Mouse (Mus musculus): ENCODE data around the gene Col4a3. TPM values are rescaled to one million over a fixed set of nuclear protein-coding genes. Genes with fewer than 3 reads are reported as not detected.

The Col4a3 gene
- polyA plus RNA-seq, 1 experiment from 2014 or later, result 0.72 TPM

- no peak for ATAC-seq (ENCODE audit: insufficient number of reproducible peaks, insufficient read depth, low FRiP score, low read depth)
- no peaks in the 10 kb centered on the region for H3K9me3 ChIP-seq (ENCODE audit: control insufficient read depth, low read length)
- H3K36me3 ChIP-seq (ENCODE audit: control insufficient read depth, insufficient read depth, low read length), result no peaks in the 10 kb centered on the region
- no peak overlapping the region for H3K4me2 ChIP-seq (ENCODE audit: low read length)
- 77% methylated on average over 2 of the region's 2 CpGs for WGBS
- H3K4me3 ChIP-seq (ENCODE audit: control insufficient read depth in 1 of 2, insufficient read depth in 1 of 2, low read depth in 1 of 2, low read length in 2 of 2), result no peak overlapping the region
- H3K4me1 ChIP-seq (ENCODE audit: control insufficient read depth in 2 of 2, insufficient read depth in 2 of 2, low read length in 2 of 2), result no peaks in the 10 kb centered on the region
- H3K27me3 ChIP-seq (ENCODE audit: control insufficient read depth, insufficient read depth, low read length), result no peaks in the 10 kb centered on the region
- H3K9ac ChIP-seq (ENCODE audit: low read length), result no peak overlapping the region
- H3K27ac ChIP-seq (replicated peaks in 1 of 2; ENCODE audit: control insufficient read depth in 1 of 2, insufficient read depth in 1 of 2, low read depth in 2 of 2, low read length in 2 of 2), result no peak overlapping the region
These were observed 100.1 kb downstream of the Col4a3 start for GRCm38 (mm10) chr1:82686866-82687265.

- H3K4me3 ChIP-seq (ENCODE audit: control insufficient read depth in 1 of 2, insufficient read depth in 1 of 2, low read depth in 1 of 2, low read length in 2 of 2), result no peak overlapping the region
- H3K36me3 ChIP-seq (ENCODE audit: control insufficient read depth, insufficient read depth, low read length), result no peaks in the 10 kb centered on the region
- no peak overlapping the region for H3K27ac ChIP-seq (replicated peaks in 1 of 2; ENCODE audit: control insufficient read depth in 1 of 2, insufficient read depth in 1 of 2, low read depth in 2 of 2, low read length in 2 of 2)
- H3K4me2 ChIP-seq (ENCODE audit: low read length), result no peak overlapping the region
- H3K9me3 ChIP-seq (ENCODE audit: control insufficient read depth, low read length), result no peaks in the 10 kb centered on the region
- no peaks in the 10 kb centered on the region for H3K4me1 ChIP-seq (ENCODE audit: control insufficient read depth in 2 of 2, insufficient read depth in 2 of 2, low read length in 2 of 2)
- H3K27me3 ChIP-seq (ENCODE audit: control insufficient read depth, insufficient read depth, low read length), result no peaks in the 10 kb centered on the region
- H3K9ac ChIP-seq (ENCODE audit: low read length), result no peak overlapping the region
- 78% methylated on average over 6 of the region's 6 CpGs for WGBS
- ATAC-seq (ENCODE audit: insufficient number of reproducible peaks, insufficient read depth, low FRiP score, low read depth), result no peak
These were observed 101.2 kb downstream of the Col4a3 start for GRCm38 (mm10) chr1:82687931-82688330.

GRCm38 (mm10) chr1:82695915-82696314, 109.2 kb downstream of the Col4a3 start:
- H3K9me3 ChIP-seq (ENCODE audit: control insufficient read depth, low read length), result no peaks in the 10 kb centered on the region
- no peak overlapping the region for H3K4me2 ChIP-seq (ENCODE audit: low read length)
- WGBS, result 45% methylated on average over 3 of the region's 3 CpGs
- no peaks in the 10 kb centered on the region for H3K36me3 ChIP-seq (ENCODE audit: control insufficient read depth, insufficient read depth, low read length)
- H3K27ac ChIP-seq (replicated peaks in 1 of 2; ENCODE audit: control insufficient read depth in 1 of 2, insufficient read depth in 1 of 2, low read depth in 2 of 2, low read length in 2 of 2), result no peak overlapping the region
- no peak for ATAC-seq (ENCODE audit: insufficient number of reproducible peaks, insufficient read depth, low FRiP score, low read depth)
- H3K4me3 ChIP-seq (ENCODE audit: control insufficient read depth in 1 of 2, insufficient read depth in 1 of 2, low read depth in 1 of 2, low read length in 2 of 2), result no peak overlapping the region
- no peaks in the 10 kb centered on the region for H3K4me1 ChIP-seq (ENCODE audit: control insufficient read depth in 2 of 2, insufficient read depth in 2 of 2, low read length in 2 of 2)
- H3K27me3 ChIP-seq (ENCODE audit: control insufficient read depth, insufficient read depth, low read length), result no peaks in the 10 kb centered on the region
- no peak overlapping the region for H3K9ac ChIP-seq (ENCODE audit: low read length)

- no peak overlapping the region for H3K27ac ChIP-seq (replicated peaks in 1 of 2; ENCODE audit: control insufficient read depth in 1 of 2, insufficient read depth in 1 of 2, low read depth in 2 of 2, low read length in 2 of 2)
These were observed 131.2 kb downstream of the Col4a3 start for GRCm38 (mm10) chr1:82717816-82718512.

GRCm38 (mm10) chr1:82724339-82725025, 137.8 kb downstream of the Col4a3 start, which contains the start of gene Mff:
TSS of gene Mff (plus strand) at chr1:82724890.
- H3K9me3 ChIP-seq (ENCODE audit: control insufficient read depth, low read length), result no peaks in the 10 kb centered on the region
- H3K4me1 ChIP-seq (ENCODE audit: control insufficient read depth in 2 of 2, insufficient read depth in 2 of 2, low read length in 2 of 2), result peaks cover 0 to 11% of the 10 kb centered on the region in 2 experiments; a peak in 3 of 4 replicates
- 10% methylated on average over 38 of the region's 38 CpGs for WGBS
- peak within 1 kb of the TSS; percentile 88 for H3K4me2 ChIP-seq (ENCODE audit: low read length)
- H3K27ac ChIP-seq (replicated peaks in 1 of 2; ENCODE audit: control insufficient read depth in 1 of 2, insufficient read depth in 1 of 2, low read depth in 2 of 2, low read length in 2 of 2), result peak within 1 kb of the TSS; percentile 57 to 84
- H3K9ac ChIP-seq (ENCODE audit: low read length), result peak within 1 kb of the TSS; percentile 97
- H3K36me3 ChIP-seq (ENCODE audit: control insufficient read depth, insufficient read depth, low read length), result peaks cover 23% of the 10 kb centered on the region
- peak within 1 kb of the TSS; percentile 73 to 81 for H3K4me3 ChIP-seq (ENCODE audit: control insufficient read depth in 1 of 2, insufficient read depth in 1 of 2, low read depth in 1 of 2, low read length in 2 of 2)
- H3K27me3 ChIP-seq (ENCODE audit: control insufficient read depth, insufficient read depth, low read length), result peaks cover 10% of the 10 kb centered on the region; the same call in 1 of the 2 replicates
- ATAC-seq (ENCODE audit: insufficient number of reproducible peaks, insufficient read depth, low FRiP score, low read depth), result peak; percentile 99

More at GRCm38 (mm10) chr1:82717816-82718512, 131.2 kb downstream of the Col4a3 start:
- H3K4me1 ChIP-seq (ENCODE audit: control insufficient read depth in 2 of 2, insufficient read depth in 2 of 2, low read length in 2 of 2), result no peaks in the 10 kb centered on the region
- H3K9ac ChIP-seq (ENCODE audit: low read length), result no peak overlapping the region
- H3K4me2 ChIP-seq (ENCODE audit: low read length), result no peak overlapping the region
- H3K36me3 ChIP-seq (ENCODE audit: control insufficient read depth, insufficient read depth, low read length), result no peaks in the 10 kb centered on the region
- H3K9me3 ChIP-seq (ENCODE audit: control insufficient read depth, low read length), result no peaks in the 10 kb centered on the region
- WGBS, result 49% methylated on average over 9 of the region's 9 CpGs
- ATAC-seq (ENCODE audit: insufficient number of reproducible peaks, insufficient read depth, low FRiP score, low read depth), result no peak
- H3K4me3 ChIP-seq (ENCODE audit: control insufficient read depth in 1 of 2, insufficient read depth in 1 of 2, low read depth in 1 of 2, low read length in 2 of 2), result no peak overlapping the region
- peaks cover 4% of the 10 kb centered on the region; the same call in 1 of the 2 replicates for H3K27me3 ChIP-seq (ENCODE audit: control insufficient read depth, insufficient read depth, low read length)

GRCm38 (mm10) chr1:82725026-82725874, 138.5 kb downstream of the Col4a3 start:
- peak overlapping the region; percentile 73 to 81 for H3K4me3 ChIP-seq (ENCODE audit: control insufficient read depth in 1 of 2, insufficient read depth in 1 of 2, low read depth in 1 of 2, low read length in 2 of 2)
- H3K4me1 ChIP-seq (ENCODE audit: control insufficient read depth in 2 of 2, insufficient read depth in 2 of 2, low read length in 2 of 2), result peaks cover 0 to 11% of the 10 kb centered on the region in 2 experiments; a peak in 3 of 4 replicates
- WGBS, result 1% methylated on average over 37 of the region's 37 CpGs
- H3K27ac ChIP-seq (replicated peaks in 1 of 2; ENCODE audit: control insufficient read depth in 1 of 2, insufficient read depth in 1 of 2, low read depth in 2 of 2, low read length in 2 of 2), result peak overlapping the region; percentile 57 to 84
- H3K4me2 ChIP-seq (ENCODE audit: low read length), result peak overlapping the region; percentile 88
- peak overlapping the region; percentile 97 for H3K9ac ChIP-seq (ENCODE audit: low read length)
- H3K9me3 ChIP-seq (ENCODE audit: control insufficient read depth, low read length), result no peaks in the 10 kb centered on the region
- peak; percentile 94 for ATAC-seq (ENCODE audit: insufficient number of reproducible peaks, insufficient read depth, low FRiP score, low read depth)
- H3K36me3 ChIP-seq (ENCODE audit: control insufficient read depth, insufficient read depth, low read length), result peaks cover 31% of the 10 kb centered on the region
- peaks cover 10% of the 10 kb centered on the region; the same call in 1 of the 2 replicates for H3K27me3 ChIP-seq (ENCODE audit: control insufficient read depth, insufficient read depth, low read length)

- peak overlapping the region; percentile 88 for H3K4me2 ChIP-seq (ENCODE audit: low read length)
- H3K27me3 ChIP-seq (ENCODE audit: control insufficient read depth, insufficient read depth, low read length), result peaks cover 10% of the 10 kb centered on the region; the same call in 1 of the 2 replicates
- peaks cover 37% of the 10 kb centered on the region for H3K36me3 ChIP-seq (ENCODE audit: control insufficient read depth, insufficient read depth, low read length)
- peak overlapping the region; percentile 73 to 81 for H3K4me3 ChIP-seq (ENCODE audit: control insufficient read depth in 1 of 2, insufficient read depth in 1 of 2, low read depth in 1 of 2, low read length in 2 of 2)
- no peak overlapping the region for H3K27ac ChIP-seq (replicated peaks in 1 of 2; ENCODE audit: control insufficient read depth in 1 of 2, insufficient read depth in 1 of 2, low read depth in 2 of 2, low read length in 2 of 2)
- peak overlapping the region; percentile 97 for H3K9ac ChIP-seq (ENCODE audit: low read length)
- WGBS, result 29% methylated on average over 4 of the region's 4 CpGs
- H3K4me1 ChIP-seq (ENCODE audit: control insufficient read depth in 2 of 2, insufficient read depth in 2 of 2, low read length in 2 of 2), result peaks cover 0 to 11% of the 10 kb centered on the region in 2 experiments; a peak in 3 of 4 replicates
- ATAC-seq (ENCODE audit: insufficient number of reproducible peaks, insufficient read depth, low FRiP score, low read depth), result no peak
- H3K9me3 ChIP-seq (ENCODE audit: control insufficient read depth, low read length), result no peaks in the 10 kb centered on the region
These were observed 139.1 kb downstream of the Col4a3 start for GRCm38 (mm10) chr1:82725875-82726185.
